Mouse (Mus musculus) E14TG2a.4 (cell line): ENCODE results near the gene Hid1.

Source experiments
- CTCF ChIP-seq: conservative IDR thresholded peaks from 2 replicates; pipeline ENCODE4 v1.5.1; 2014; ENCODE audit warnings: low read length
- POU5F1 ChIP-seq: IDR thresholded peaks from 2 replicates; pipeline ENCODE4 v1.6.1; 2014; ENCODE audit warnings: low read length, borderline replicate concordance

GRCm38 (mm10) chr11:115367395-115367944 is at the start of gene Hid1:
- TF ChIP-seq CTCF (no peak), POU5F1 (no peak)
